Mouse (Mus musculus) lung, adult 2 months (tissue): ENCODE measurements at regions not wholly inside any gene's neighbourhood (a gene's known extent, or its start where the extent isn't known, plus 50 kb on each side); places are given as distances from the start of the nearest gene placed in this dataset.

Experiments used
- CTCF ChIP-seq: fragments of 200-500 bp; IDR thresholded peaks from 2 replicates; pipeline ENCODE4 v1.5.1; 2011; ENCODE audit warnings: mild to moderate bottlenecking, low read length, control low read depth; ENCODE audit not compliant: insufficient read depth
- POLR2A ChIP-seq: fragments of 200-500 bp; IDR thresholded peaks from 2 replicates; pipeline ENCODE4 v1.6.1; 2011; ENCODE audit warnings: low read depth, mild to moderate bottlenecking, control low read depth, low read length, borderline replicate concordance; ENCODE audit errors: extremely low read depth

DNA sequence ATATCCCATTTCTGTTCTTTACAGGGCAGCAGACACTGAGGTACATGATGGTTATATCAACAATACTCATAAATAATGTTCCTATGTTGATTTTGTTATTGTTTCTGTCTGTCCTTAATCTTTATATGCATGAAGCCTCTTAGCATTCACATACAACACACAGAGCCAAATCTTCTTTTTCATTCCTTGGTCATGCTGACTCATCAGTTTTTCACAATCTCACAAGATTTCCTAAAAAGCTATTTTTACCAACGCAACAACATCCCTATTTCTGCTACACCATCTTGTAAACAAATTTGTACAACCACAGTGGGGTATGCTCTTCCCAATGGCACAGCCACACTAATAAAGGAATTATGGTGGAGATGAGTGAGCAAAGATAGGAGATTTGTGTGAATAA, 555.1 kb downstream of the Trib2 start:
- TF ChIP-seq CTCF (no peak), POLR2A (no peak)
